Mouse (Mus musculus) kidney, postnatal 14 days (tissue): ENCODE data around the gene Mup5.
"Not testable (repeated sequence)": the region's sequence is repeated elsewhere in the genome, so short reads cannot be mapped to it uniquely, and the experiment has no call there.

Source experiments
- DNase-seq: peaks from one replicate; pipeline ENCODE4 v3.0.0; 2022; ENCODE audit warnings: mixed read lengths

Gene Mup5

DNA sequence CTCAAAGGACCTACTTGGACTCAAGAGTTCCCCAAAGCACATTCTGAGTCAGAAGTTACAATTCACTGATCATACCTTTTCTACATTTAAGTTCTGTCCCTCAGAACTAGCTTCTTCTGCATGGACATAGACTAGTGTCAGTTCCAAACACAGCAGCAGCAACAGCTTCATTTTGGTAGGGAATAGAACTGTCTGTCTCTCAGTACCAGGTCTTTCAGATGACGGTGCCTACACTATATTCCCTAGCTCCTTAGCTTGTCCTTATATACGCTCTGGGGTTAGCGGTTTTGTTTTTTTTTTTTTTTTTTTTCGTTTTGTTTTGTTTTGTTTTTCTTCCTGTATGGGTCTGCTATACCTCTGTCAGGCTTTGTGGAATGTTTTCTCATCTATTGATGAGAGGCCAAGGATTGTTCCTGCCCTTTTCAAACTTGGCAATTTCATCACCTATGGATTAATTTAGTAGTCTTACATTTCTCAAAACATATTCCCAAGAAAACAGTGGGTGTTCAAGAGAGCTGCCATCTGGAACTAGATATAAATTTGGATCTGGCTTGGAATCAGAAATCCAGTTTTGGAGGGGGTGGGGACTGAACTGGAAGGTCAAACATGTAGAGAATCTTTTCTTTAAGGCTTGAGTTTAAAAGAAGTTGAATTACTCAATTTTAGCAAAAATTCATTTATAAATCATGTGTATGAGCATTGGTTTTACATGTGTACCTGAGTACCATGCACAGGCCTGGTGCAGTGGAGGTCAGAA lies at the start of gene Mup5:
TSS of gene Mup5 (minus strand) at position 282 of the 757 bp plus-strand sequence.
- no peak for DNase-seq

DNA sequence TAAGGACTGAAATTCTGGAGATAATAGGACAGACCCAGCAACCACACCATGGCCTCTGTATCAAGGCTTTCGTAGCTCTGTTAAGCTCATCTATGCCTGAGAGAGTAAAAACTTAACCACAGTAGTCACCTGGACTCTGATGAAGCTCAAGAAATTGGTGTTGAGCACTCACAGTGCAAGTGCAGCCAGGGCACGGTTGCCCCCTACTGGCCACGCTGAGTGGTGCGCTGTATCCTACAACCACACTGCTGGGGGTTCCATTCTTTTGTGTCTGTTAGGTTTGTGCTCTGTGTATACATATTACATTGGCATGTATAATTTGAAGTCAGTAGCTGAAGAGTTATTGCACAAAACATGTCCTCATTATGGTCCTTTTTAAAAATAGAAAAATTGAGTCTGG lies 23.1 kb upstream of the Mup5 start:
- peak; percentile 19 for DNase-seq

DNA sequence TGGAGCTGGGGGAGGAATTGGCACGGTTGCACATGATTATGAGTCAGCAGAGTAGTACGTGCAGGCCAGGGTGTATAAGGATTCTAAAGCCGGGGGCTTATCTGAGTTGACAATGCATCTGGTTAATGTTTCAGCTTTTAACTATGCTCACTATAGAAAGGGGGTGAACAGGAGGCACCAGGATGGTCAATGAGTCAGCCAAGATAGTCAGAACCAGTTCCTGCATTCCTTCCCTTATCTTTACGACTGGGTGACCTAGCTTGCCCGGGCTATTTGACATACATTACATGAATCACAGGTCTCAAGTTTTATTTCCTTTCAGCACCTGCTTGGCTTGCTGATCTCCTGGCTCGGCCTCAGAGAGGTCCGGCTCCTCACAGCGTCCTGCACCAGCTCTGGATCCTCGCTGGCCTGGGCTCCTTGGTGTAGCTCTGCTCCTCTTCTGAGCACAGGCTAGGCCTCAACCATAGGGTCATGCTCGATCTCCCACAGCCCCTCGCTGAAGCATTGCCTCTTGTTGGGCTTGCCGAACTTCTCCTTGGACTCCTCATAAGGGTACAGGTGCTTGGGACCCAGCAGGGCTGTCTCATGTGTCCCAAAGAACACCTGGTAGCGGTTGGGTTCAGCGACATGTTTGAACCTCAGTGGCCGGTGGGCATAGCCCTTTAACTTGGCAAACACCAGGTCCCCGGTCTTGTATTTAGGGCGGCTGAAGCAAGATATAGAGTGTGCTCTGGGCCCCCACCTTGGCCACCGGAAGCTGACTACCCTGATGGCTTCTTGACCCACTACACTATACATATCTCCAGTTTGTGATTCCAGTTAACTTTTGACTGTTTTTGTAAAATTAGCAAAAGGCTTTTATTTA lies 21.0 kb upstream of the Mup5 start:
- no peak for DNase-seq

DNA sequence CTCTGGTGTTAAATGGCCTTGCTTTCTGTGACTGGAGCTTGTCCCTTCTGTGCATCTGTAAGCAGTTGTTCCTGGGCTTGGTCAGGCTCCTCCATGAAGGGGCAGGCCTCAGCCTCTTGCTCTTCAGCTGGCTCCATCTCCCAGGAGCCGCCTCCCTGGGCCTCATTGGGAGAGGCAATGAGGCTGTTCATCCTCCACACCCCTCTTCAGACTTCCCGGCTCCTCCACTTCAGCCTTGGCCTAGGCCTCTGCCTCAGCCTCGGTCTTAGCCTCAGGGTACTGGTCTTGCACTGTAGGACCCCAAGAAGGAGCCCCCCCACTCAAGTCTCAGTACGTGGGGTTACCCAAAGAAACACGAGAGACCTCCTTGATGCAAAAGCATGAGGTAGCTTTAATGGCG lies 20.3 kb upstream of the Mup5 start:
- DNase-seq: no peak

DNA sequence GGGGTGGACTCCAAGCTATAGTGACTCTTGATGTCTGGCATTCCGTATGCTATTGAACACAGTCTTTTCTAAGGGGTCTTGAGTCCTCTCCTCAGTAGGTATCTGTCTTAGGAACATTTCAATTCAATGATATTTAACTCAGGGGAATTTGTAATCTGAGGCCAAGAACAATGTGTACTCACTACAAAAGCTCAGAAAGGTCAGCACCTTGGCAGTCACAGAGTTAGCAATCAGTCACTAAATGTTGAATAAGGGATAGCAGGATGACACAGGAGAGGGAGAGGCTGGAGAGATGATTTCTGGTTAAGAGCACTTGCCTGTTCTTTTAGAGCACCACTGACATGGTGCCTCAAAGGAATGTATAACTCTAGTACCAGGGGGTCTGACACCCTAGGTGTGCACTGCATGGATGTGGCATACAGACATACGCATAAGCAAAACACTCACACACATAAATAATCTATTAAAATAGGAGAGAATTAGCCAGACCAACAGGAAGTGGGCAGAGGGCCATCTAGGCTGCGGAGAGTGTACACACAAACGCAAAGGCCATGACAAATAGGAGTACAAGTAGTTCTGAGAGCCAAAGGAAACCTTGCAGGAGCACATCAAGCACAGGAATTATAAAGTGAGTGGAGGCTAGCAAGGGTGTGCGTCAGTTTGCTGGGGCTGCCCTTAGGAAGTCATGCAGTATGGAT lies 9.9 kb upstream of the Mup5 start:
- no peak for DNase-seq

DNA sequence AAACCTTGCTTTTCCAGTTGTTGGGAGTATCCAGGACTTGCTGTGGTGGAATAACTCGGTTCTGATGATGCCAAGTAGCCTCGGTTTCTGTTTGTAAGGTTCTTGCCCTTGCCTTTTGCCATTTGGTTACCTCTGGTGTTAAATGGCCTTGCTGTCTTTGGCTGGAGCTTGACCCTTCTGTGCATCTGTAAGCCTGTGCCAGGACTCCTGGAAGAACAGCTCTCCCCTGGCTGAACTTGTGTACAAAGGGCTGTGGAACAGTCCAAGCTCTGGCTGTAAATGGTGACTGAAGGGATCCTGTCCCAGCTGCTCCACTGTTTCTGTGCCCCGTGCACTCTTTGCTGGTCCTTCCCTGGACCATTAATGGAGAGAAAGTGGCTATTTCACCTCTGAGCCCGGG lies 5.8 kb downstream of the Mup5 start:
- no peak for DNase-seq

DNA sequence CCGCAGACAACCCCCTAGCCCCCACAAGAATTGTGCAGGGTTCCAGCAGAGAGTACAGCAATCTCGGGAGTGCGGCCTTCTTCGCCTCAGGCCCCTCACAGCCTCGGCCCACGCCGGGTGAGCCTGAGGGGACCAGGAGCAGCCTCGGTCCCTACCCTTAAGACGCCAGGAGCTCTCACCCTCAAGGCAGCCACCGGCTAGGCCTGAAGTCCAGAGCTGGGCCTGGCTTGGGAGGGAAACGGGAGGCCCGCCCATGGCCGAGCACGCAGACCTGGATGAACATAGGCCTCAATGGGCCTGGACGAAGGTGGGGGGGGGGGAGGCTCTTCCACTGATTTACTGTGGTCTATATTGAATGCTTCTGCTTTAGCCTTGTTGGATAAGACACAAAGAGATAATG lies 11.8 kb downstream of the Mup5 start:
- DNase-seq: no peak

DNA sequence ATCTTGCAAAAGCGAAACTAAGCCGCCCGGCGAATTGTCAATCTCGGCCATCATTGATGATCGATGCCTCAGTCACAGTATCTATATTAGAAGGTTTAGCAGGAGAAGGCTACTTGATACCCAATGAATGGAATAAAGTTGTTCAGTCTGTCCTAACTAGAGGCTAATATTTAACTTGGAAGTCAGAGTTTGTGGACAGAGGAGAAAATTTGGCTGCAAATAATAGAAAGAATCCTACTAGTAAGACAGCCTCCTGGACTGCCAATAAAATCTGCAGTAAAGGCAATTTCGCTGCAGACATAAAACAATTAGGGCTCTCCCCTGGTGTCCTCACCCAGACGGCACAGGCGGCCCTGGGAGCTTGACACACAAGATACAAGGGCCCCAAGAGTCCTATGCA lies 12.5 kb downstream of the Mup5 start:
- DNase-seq: not testable (repeated sequence)

DNA sequence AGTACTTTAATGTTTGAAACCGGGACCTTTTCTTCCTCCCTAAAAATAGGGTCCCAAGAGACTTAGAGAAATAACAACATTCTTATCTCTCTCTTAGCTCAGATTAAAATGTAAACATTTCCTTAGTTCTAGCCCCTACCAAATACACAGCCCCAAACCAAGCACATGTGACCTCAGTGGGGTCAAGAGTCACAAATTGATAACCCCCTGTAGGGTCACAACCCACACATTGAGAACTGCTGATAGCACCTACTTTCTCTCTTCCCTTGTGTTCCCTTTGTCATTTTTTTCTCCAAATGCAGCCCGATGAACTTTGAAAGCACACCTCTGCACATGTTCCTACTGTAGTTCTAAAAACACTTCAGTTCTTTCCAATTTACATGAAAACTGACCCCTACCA lies 19.4 kb downstream of the Mup5 start:
- no peak for DNase-seq

DNA sequence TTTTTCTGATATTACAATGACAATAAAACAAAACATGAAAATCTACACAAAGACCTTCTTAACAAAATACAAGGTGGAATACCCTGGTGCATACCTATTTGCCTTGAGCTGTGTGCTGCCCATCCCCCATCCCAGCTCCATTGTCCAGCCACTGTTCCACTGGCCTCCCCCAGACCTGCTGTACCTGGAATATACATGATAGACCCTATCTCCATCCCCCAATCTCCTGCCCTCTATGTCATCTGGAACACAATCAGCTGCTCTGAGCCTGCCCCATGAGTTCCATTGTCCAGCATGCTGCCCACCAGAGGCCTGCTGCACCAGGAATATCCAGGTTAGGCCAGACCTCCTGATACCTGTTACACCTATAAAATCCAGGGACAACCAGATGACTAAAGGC lies 21.6 kb downstream of the Mup5 start:
- no peak for DNase-seq

DNA sequence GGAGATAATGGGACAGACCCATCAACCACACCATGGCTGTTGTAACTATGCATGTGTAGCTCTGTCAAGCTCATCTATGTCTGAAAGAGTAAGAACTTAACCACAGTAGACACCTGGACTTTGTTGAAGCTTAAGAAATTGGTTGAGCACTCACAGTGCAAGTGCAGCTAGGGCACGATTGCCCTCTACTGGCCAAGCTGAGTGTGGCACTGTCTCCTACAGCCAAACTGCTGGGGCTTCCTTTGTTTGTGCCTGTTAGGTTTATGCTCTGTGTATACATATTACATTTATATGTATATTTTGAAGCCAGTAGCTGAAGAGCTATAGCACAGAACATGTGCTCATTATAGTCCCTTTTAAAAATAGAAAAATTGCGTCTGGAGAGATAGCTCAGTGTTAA lies 23.8 kb downstream of the Mup5 start:
- DNase-seq: peak; percentile 45

DNA sequence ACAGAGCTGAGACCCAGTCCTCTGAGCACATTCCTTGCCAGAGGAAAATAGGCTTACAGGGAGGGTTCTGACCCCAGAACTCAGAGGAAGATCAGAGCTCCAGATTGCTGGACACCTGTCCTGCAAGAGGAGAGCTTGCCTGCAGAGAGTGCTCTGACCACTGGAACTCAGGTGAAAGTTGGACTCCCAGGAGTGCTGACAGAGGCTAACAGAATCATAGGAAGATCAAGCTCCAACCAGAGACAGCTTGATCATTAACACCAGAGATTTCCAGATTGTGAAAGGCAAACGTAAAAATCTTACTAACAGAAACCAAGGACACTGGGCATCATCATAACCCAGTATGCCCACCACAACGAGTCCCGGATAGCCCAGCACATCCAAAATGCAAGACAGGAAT lies 26.1 kb downstream of the Mup5 start:
- DNase-seq: peak; percentile 15

DNA sequence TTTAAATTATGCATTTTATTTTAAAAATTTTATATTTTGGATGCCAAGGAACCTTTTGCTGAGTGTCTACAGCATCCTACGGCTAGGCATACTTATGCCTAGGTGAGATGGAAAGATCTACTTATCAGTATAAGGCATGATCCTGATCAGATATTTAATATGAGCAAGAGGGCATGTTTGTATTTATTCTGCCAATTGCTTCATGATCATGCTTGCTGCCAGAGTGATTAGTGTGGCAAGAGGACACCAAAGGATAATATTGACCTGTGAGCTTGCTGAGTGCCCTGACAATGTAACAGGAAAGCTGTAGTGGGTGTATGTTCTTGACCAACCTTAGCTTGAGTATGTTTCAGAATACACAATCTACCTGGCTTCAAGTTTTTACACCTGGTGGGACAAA lies 45.3 kb downstream of the Mup5 start:
- DNase-seq: not testable (repeated sequence)

DNA sequence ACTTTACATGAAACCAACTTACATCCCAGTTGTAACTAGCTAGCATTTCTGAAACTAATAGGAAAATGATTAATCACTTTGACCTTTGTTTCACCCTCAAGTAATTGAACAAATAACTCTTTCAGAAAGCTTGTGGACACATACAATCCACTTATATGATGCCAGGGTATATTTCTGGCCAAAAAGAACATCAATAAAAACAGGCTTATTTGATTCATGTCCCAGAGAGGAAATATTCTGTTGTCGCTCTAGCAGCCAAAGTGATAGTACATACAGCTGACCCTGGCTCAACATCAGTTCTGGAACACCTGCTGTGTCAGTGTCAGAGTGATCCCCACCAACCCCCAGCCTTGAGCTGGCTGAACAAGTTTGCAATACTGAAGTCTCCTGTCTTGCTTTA lies 50.8 kb downstream of the Mup5 start:
- not testable (repeated sequence) for DNase-seq

DNA sequence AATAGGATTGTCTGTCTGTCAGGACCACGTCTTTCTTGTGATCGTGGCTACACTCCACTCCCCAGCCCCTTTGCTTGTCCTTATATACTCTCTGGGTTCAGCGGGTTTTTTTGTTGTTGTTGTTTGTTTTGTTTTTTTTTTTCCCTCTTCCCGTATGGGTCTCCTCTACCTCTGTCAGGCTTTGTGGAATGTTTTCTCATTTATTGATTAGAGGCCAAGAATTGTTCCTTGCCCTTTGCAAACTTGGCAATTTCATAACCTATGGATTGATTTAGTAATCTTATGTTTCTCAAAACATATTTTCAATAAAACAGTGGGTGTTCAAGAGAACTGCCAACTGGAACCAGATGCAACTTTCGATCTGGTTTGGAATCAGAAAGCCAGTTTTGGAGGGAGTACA lies 52.9 kb downstream of the Mup5 start, which contains the start of gene Mup19:
TSS of gene Mup19 (minus strand) at position 101 of the 400 bp plus-strand sequence.
- not testable (repeated sequence) for DNase-seq
